Mouse (Mus musculus): ENCODE measurements at regions not wholly inside any gene's neighbourhood (a gene's known extent, or its start where the extent isn't known, plus 50 kb on each side); places are given as distances from the start of the nearest gene placed in this dataset.
A peak's percentile ranks its signal among the peaks of the same experiment; 100 is the strongest.

GRCm38 (mm10) chr5:133389896-133390295 is 709.6 kb upstream of the Castor2 start:
- H3K9me3 ChIP-seq = no peaks in the 10 kb centered on the region
- 75% methylated on average over 4 of the region's 4 CpGs for WGBS
- H3K27me3 ChIP-seq (replicated peaks) = no peaks in the 10 kb centered on the region
- no peak overlapping the region for H3K9ac ChIP-seq
- no peak overlapping the region for H3K4me3 ChIP-seq
- H3K4me1 ChIP-seq = peaks cover 7% of the 10 kb centered on the region
- no peak for ATAC-seq (replicated peaks)
- H3K4me2 ChIP-seq = no peak overlapping the region
- H3K27ac ChIP-seq = no peak overlapping the region
- no peaks in the 10 kb centered on the region for H3K36me3 ChIP-seq (replicated peaks)

DNA sequence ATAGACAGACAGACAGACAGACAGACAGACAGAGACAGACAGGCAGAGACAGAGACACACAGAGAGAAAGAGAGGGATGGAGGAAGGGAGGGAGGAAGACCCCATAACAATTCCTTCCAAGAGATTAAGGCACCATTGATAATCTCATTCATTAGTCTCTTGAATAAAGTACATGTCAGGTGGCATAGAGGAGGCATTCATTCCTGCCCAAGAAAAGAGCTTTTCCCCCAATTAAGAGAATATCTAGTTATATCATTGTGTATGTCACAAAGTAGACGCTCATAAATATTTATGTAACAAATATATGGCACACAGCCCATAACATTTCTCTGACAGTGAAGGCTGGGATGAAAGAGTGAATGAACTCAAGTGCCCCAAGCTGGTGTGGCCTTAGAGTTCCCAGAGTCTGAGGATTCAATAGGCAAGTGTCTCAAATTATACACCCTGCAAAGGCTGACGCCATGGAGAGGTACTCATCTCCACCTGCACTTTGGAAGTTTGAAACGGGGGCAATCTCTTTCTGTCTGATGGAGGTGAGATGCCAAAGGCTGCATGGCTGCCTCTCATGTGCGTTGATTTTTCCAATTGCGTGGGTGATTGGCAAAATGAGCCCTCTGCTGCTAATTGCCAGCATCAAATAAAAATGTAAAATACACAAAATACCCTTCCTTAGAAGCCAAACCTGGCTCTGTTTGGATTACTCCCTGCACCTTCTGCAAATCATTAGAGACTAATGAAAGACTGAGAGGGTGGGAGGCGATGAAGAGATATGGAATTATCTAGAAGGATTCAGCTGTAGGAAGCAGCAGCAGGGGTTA is 710.3 kb upstream of the Castor2 start:
- no peaks in the 10 kb centered on the region for H3K9me3 ChIP-seq
- ATAC-seq (replicated peaks) = no peak
- H3K36me3 ChIP-seq (replicated peaks) = no peaks in the 10 kb centered on the region
- H3K4me3 ChIP-seq = no peak overlapping the region
- WGBS = 52% methylated on average over 6 of the region's 6 CpGs
- peaks cover 7% of the 10 kb centered on the region for H3K4me1 ChIP-seq
- no peaks in the 10 kb centered on the region for H3K27me3 ChIP-seq (replicated peaks)
- no peak overlapping the region for H3K4me2 ChIP-seq
- H3K27ac ChIP-seq = no peak overlapping the region
- H3K9ac ChIP-seq = no peak overlapping the region

DNA sequence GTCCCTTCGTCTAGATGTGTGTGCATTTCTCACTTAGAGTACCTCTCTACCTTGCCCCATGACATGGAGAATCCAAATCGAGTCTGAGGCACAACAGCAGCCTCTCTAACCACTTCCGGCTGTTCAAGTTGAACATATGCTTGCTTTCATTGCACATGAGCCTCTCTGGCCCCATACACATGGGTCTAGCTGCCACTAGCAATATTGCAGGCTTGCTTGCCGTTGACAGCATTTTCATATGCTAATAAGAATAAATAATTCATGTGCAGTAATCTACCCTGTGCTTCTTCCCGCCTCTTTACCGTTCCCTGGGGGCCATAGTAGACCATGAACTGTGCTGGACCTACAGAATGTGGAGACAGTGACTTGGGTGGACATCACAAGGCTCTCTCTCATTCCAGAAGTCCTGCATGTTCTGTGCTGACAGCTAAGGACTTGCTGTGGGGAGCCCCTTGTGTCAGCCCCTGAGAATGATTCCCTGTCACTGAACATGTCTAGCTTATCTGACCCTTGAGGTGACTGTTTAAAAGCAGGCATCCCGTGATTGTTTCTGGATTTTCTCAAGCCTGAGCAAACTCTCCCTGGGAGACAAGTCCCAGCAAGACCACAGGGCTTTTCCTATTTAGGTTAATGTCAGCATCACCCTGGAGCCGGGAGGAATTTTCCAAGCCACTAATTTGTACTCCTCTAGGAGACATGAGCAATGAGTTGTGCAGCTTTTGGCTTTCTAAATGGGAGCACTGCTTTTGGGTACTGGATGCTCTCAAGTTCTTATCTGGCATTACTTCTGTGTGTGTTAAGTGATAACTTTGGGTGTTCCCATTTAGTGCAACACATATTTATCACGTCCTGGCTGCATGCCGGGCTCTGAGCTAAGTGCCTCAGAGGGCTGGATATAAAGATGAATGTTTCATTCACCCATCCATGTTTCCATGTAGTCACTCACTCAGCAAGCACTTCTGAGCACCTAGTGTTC is 713.8 kb upstream of the Castor2 start:
- peaks cover 7% of the 10 kb centered on the region for H3K4me1 ChIP-seq
- H3K9ac ChIP-seq = no peak overlapping the region
- H3K27me3 ChIP-seq (replicated peaks) = no peaks in the 10 kb centered on the region
- H3K36me3 ChIP-seq (replicated peaks) = no peaks in the 10 kb centered on the region
- no peak overlapping the region for H3K27ac ChIP-seq
- H3K4me2 ChIP-seq = no peak overlapping the region
- no peak overlapping the region for H3K4me3 ChIP-seq
- H3K9me3 ChIP-seq = no peaks in the 10 kb centered on the region
- ATAC-seq (replicated peaks) = 0 out of 2 replicates have a peak, but pooled peaks have one; percentile 14
- 32% methylated on average over 10 of the region's 10 CpGs for WGBS

- no peaks in the 10 kb centered on the region for H3K9me3 ChIP-seq
- 54% methylated on average over 3 of the region's 3 CpGs for WGBS
Observed at GRCm38 (mm10) chr5:133365771-133366170, 733.7 kb upstream of the Castor2 start.

DNA sequence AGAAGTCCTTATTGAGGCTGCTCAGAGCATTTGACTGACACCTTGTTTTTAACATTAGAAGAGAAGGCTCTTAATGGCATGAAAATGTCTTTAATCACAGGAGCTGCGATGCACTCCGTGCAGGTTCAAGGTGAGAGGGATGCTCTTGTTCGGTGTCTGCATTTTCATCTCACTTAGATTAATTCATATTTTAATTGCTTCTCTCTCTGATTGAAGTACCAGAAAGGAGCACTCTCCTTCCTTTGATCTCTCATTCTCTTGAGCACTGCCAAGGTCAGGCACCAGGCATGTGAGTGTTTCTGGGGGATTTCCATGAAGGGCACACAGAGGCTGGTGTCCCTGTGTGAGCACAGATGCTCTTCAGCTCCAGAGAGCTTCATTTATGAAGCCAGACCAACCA is 752.0 kb upstream of the Castor2 start:
- 66% methylated on average over 3 of the region's 3 CpGs for WGBS
- no peak overlapping the region for H3K4me3 ChIP-seq
- no peaks in the 10 kb centered on the region for H3K36me3 ChIP-seq (replicated peaks)
- H3K9me3 ChIP-seq = no peaks in the 10 kb centered on the region; the same call in 1 of the 2 replicates
- H3K4me2 ChIP-seq = no peak overlapping the region
- no peak overlapping the region for H3K9ac ChIP-seq
- ATAC-seq (replicated peaks) = no peak
- H3K4me1 ChIP-seq = 0 out of 2 replicates have a peak, but pooled peaks cover 6% of the 10 kb centered on the region
- no peaks in the 10 kb centered on the region for H3K27me3 ChIP-seq (replicated peaks)
- H3K27ac ChIP-seq = no peak overlapping the region

More at GRCm38 (mm10) chr5:133365771-133366170, 733.7 kb upstream of the Castor2 start:
- Histone ChIP-seq H3K4me1 (no peaks in the 10 kb centered on the region), H3K9ac (no peak overlapping the region), H3K4me3 (no peak overlapping the region), H3K4me2 (no peak overlapping the region), H3K27ac (no peak overlapping the region), H3K27me3 (replicated peaks) (no peaks in the 10 kb centered on the region), H3K36me3 (replicated peaks) (no peaks in the 10 kb centered on the region)
- ATAC-seq (replicated peaks) = no peak

- no peaks in the 10 kb centered on the region for H3K27me3 ChIP-seq (replicated peaks)
- H3K36me3 ChIP-seq (replicated peaks) = no peaks in the 10 kb centered on the region
- no peaks in the 10 kb centered on the region; the same call in 1 of the 2 replicates for H3K9me3 ChIP-seq
- no peak for ATAC-seq (replicated peaks)
- H3K4me3 ChIP-seq = no peak overlapping the region
- no peak overlapping the region for H3K4me2 ChIP-seq
- 77% methylated on average over 3 of the region's 3 CpGs for whole genome bisulfite sequencing
- no peaks in the 10 kb centered on the region for H3K4me1 ChIP-seq
- H3K9ac ChIP-seq = no peak overlapping the region
- no peak overlapping the region for H3K27ac ChIP-seq
Observed at GRCm38 (mm10) chr5:133341973-133342372, 757.5 kb upstream of the Castor2 start.

GRCm38 (mm10) chr5:133320626-133321025 is 777.5 kb upstream of the Auts2 start:
- Histone ChIP-seq H3K9me3 (no peaks in the 10 kb centered on the region), H3K9ac (no peak overlapping the region), H3K4me2 (no peak overlapping the region), H3K36me3 (replicated peaks) (no peaks in the 10 kb centered on the region), H3K27me3 (replicated peaks) (no peaks in the 10 kb centered on the region), H3K4me3 (no peak overlapping the region), H3K27ac (no peak overlapping the region), H3K4me1 (no peaks in the 10 kb centered on the region)
- WGBS = 67% methylated on average over 2 of the region's 2 CpGs
- ATAC-seq (replicated peaks) = no peak

DNA sequence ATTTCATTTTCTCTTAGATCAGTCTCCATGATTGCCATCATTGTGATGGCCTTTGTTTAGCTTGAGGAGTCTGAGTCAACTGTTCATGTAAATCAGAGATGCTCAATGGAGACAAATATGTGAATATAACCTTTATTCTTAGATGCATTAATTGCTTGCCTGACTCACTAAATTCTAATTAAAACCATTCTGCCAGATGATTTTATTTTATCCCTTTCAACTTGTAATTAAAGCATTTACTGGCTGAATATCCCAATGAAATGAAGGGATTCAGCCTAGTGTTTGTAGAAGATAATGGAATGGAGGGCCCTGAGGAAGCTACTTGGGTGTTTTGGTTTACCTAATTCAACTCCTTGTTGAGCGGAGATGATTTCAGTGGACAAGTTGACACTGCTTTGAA is 777.1 kb upstream of the Auts2 start:
- Histone ChIP-seq H3K9me3 (no peaks in the 10 kb centered on the region), H3K9ac (no peak overlapping the region), H3K4me2 (no peak overlapping the region), H3K4me1 (no peaks in the 10 kb centered on the region), H3K27ac (no peak overlapping the region), H3K36me3 (replicated peaks) (no peaks in the 10 kb centered on the region), H3K27me3 (replicated peaks) (no peaks in the 10 kb centered on the region), H3K4me3 (no peak overlapping the region)
- no peak for ATAC-seq (replicated peaks)
- 94% methylated on average over 1 of the region's 1 CpGs for WGBS

DNA sequence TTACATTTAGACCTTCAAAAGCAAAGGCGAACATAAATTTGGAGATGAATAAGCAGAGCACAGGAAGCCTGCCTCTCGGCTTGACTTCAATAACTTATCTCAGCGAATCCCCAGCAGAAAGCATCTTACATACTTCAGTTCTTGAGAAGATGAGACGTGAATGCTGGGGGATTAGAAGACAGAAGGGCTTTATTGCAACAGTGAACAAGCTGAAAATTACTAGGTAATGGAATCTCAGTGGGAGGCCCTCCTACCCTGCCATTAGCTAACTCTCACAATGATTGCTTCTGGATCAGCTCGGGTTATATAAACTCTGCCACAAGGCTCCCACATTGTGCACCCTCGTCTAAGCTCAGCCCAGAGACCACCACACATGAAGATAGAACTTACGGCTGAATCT is 770.9 kb upstream of the Auts2 start:
- H3K9me3 ChIP-seq = no peaks in the 10 kb centered on the region
- no peak overlapping the region for H3K4me3 ChIP-seq
- peaks cover 14% of the 10 kb centered on the region for H3K4me1 ChIP-seq
- H3K36me3 ChIP-seq (replicated peaks) = no peaks in the 10 kb centered on the region
- no peak overlapping the region for H3K27ac ChIP-seq
- H3K9ac ChIP-seq = no peak overlapping the region
- no peak for ATAC-seq (replicated peaks)
- no peaks in the 10 kb centered on the region for H3K27me3 ChIP-seq (replicated peaks)
- WGBS = 44% methylated on average over 7 of the region's 7 CpGs
- no peak overlapping the region for H3K4me2 ChIP-seq

DNA sequence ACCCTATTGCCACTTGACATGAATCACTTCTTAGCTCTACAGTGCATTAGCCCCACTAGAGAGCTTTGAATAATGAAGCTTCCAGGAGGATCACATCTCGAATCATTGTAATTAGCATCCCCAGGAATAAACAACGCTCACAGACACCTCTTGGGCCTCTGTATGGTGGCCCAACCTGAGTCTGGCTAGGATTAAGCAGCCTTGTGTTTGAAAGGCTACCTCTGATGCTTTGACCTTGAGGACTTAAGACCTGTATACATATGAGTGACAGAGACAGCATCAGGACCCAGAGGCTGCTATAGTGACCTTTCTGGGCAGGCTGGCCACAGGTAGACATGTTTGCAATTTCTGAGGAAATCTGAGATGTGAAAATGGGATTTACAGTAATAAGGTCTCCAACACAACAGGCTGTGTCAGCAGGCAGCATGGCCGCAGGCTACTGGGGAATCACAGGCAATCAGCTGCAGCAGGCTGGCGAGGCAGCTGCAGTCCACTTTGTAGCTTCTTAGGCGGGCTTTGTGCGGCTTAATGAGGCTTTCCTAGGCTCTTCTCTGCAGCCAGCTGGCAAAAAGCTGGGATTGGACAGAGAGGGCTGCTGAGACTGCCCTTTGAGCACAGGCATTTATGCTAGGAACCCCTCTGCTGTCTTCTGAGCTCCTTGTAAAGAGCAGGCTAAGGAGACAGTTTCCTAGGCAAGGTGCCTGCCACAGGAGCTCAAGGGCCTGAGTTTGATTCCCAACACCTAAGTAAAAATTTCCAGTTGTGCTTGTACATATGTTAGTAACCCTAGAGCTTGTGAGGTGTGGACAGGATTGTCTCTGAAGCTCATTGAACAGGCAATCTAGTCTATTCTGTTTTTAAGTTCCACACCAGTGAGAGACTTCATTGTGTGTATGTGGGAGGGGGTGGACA is 768.1 kb upstream of the Auts2 start:
- WGBS = 15% methylated on average over 6 of the region's 6 CpGs

DNA sequence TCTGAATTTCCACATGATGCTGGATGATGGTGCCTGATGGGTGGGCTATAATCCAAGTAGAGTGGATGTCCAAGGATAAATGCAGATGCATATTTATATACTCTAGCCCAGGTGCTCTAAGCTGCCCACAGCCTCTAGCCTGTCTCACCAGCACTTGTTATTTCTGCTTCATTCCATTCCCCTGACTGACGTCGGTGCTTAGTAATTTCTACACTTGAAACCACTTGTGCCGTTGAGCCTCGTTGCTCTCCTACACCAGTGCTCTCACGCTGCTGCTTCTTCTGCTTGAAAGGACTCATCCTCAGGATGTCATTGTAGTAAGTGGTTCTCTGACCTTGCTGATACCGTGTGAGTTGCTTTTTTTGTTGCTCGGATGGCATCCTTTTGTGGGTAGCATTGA is 724.7 kb upstream of the Auts2 start:
- no peak overlapping the region for H3K4me2 ChIP-seq
- H3K27ac ChIP-seq = no peak overlapping the region
- H3K4me1 ChIP-seq = no peaks in the 10 kb centered on the region
- WGBS = 72% methylated on average over 7 of the region's 7 CpGs
- no peaks in the 10 kb centered on the region for H3K36me3 ChIP-seq (replicated peaks)
- H3K9me3 ChIP-seq = no peaks in the 10 kb centered on the region
- no peak overlapping the region for H3K9ac ChIP-seq
- H3K27me3 ChIP-seq (replicated peaks) = no peaks in the 10 kb centered on the region
- H3K4me3 ChIP-seq = no peak overlapping the region
- ATAC-seq (replicated peaks) = no peak

More for the DNA sequence above, 768.1 kb upstream of the Auts2 start:
- Histone ChIP-seq H3K4me1 (peaks cover 14% of the 10 kb centered on the region), H3K9me3 (no peaks in the 10 kb centered on the region), H3K4me3 (no peak overlapping the region), H3K4me2 (no peak overlapping the region), H3K9ac (no peak overlapping the region), H3K36me3 (replicated peaks) (no peaks in the 10 kb centered on the region), H3K27ac (peak overlapping the region; percentile 53), H3K27me3 (replicated peaks) (no peaks in the 10 kb centered on the region)
- 0 out of 2 replicates have a peak, but pooled peaks have one; percentile 37 for ATAC-seq (replicated peaks)

Measured in midbrain, embryonic 15.5 days (tissue).